Mouse (Mus musculus) lung, postnatal 0 days (tissue): ENCODE results near the gene Ets2. TPM values are rescaled to one million over a fixed set of nuclear protein-coding genes. Genes with fewer than 3 reads are reported as not detected.

Source experiments
- ATAC-seq: fragments of 200-750 bp; cut with Nextera tagmentation; 2 replicates; pipeline ENCODE4 v1.8.0; 2017; ENCODE audit warnings: moderate library complexity
- DNase-seq: peaks from one replicate; pipeline ENCODE4 v3.0.0-alpha.2; 2016; ENCODE audit warnings: low spot score
- H3K27ac ChIP-seq: fragments of 300-500 bp; sonication (generic); 2 replicates; pipeline ENCODE4 v1.5.1; 2014; ENCODE audit warnings: antibody characterized with exemption, mild to moderate bottlenecking, low read length, mixed read lengths
- H3K27me3 ChIP-seq: fragments of 300-500 bp; sonication (generic); replicated peaks from 2 replicates; pipeline ENCODE4 v1.6.1; 2014; ENCODE audit warnings: low read length, mixed read lengths; ENCODE audit not compliant: insufficient read depth
- H3K36me3 ChIP-seq: fragments of 300-500 bp; sonication (generic); 2 replicates; pipeline ENCODE4 v1.6.1; 2014; ENCODE audit warnings: low read length, mixed read lengths; ENCODE audit not compliant: insufficient read depth
- H3K4me1 ChIP-seq: fragments of 300-500 bp; sonication (generic); 2 replicates; pipeline ENCODE4 v1.6.1; 2014; ENCODE audit warnings: antibody characterized with exemption, low read depth, low read length, mixed read lengths; ENCODE audit not compliant: insufficient read depth
- H3K4me2 ChIP-seq: fragments of 300-500 bp; sonication (generic); replicated peaks from 2 replicates; pipeline ENCODE4 v1.6.1; 2014; ENCODE audit warnings: low read depth, mild to moderate bottlenecking, low read length, moderate library complexity, mixed read lengths
- H3K4me3 ChIP-seq: fragments of 300-500 bp; sonication (generic); 2 replicates; pipeline ENCODE4 v1.5.1; 2014; ENCODE audit warnings: low read depth, low read length
- H3K9ac ChIP-seq: fragments of 300-500 bp; sonication (generic); replicated peaks from 2 replicates; pipeline ENCODE4 v1.6.1; 2014; ENCODE audit warnings: low read depth, mild to moderate bottlenecking
- H3K9me3 ChIP-seq: fragments of 300-500 bp; sonication (generic); 2 replicates; pipeline ENCODE4 v1.6.1; 2016; ENCODE audit warnings: low read length, mixed read lengths
- CTCF ChIP-seq: IDR thresholded peaks from 2 replicates; pipeline ENCODE4 v1.5.1; 2016; ENCODE audit warnings: antibody characterized with exemption, mild to moderate bottlenecking
- EP300 ChIP-seq: IDR thresholded peaks from 2 replicates; pipeline ENCODE4 v1.6.1; 2016; ENCODE audit warnings: antibody characterized with exemption, mild to moderate bottlenecking, control low read depth
- WGBS: fragments of 180-500 bp; shearing (Covaris S2); extraction: QIAGEN DNeasy Blood & Tissue Kit; methylation state at CpG from one replicate; pipeline ENCODE4 v1.1.7; 2014; 5-methylcytosine and 5-hydroxymethylcytosine counted together
- polyA plus RNA-seq: library from polyadenylated mRNA; unstranded; fragments of >200 nt; fragmentation: Nextera tagmentation; extraction: Ambion mirVana; gene quantifications from 2 replicates; pipeline ENCODE4 v1.2.1, GENCODE M21; 2015

Ets2 gene
- polyA plus RNA-seq, 1 experiment from 2014 or later = 75.5 TPM

DNA sequence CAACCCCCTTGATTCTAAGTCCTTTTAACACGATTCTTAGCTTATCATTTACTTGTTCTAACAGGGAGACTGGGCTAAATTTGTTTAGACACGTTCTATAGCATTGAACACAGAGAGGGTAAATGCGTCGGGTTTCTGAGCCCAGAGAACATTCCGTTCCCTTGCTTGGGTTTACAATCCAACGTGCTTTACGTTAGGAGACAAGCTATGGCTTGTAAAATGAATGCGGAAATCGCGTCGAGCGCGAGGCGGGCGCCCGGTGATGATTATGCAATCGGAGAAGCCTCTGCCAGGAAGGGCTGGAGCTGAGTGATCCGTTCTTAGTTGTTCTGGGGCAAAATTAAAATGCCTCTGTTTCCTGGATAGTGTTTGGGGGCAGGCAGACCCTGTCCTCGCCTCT is 42.4 kb upstream of the Ets2 start:
- Histone ChIP-seq H3K27ac (peak overlapping the region; percentile 67), H3K4me1 (no peaks in the 10 kb centered on the region), H3K9me3 (no peaks in the 10 kb centered on the region), H3K4me2 (no peak overlapping the region), H3K36me3 (no peaks in the 10 kb centered on the region), H3K4me3 (no peak overlapping the region), H3K27me3 (no peaks in the 10 kb centered on the region), H3K9ac (no peak overlapping the region)
- TF ChIP-seq EP300 = peak; percentile 95
- TF ChIP-seq CTCF = no peak
- DNase-seq (peak; percentile 93), ATAC-seq (peak; percentile 85)
- WGBS = 49% methylated on average over 19 of the region's 19 CpGs

DNA sequence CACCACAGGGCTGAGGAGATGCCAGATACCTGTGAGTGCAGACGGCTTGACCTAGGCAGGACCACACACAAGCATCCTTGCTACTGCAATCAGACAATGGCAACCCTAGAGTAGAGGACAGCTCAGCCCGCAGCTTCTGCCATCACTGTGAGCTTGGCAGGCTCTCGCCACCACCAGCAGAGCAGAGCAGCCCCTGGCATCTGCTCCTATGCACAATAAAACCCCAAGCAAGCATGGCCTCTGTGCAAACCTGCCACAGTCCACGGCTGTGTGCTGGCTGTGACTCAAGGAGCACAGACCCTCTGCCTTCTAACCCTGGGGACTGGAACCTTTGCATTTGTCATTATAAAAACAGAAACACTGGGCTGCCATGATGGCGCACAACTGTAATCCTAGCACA is 41.0 kb upstream of the Ets2 start:
- no peaks in the 10 kb centered on the region for H3K36me3 ChIP-seq
- H3K27me3 ChIP-seq = no peaks in the 10 kb centered on the region
- TF ChIP-seq EP300 (no peak), CTCF (no peak)
- H3K27ac ChIP-seq = no peak overlapping the region
- no peak overlapping the region for H3K4me2 ChIP-seq
- no peaks in the 10 kb centered on the region for H3K9me3 ChIP-seq
- DNase-seq (no peak), ATAC-seq (no peak)
- H3K9ac ChIP-seq = no peak overlapping the region
- WGBS = 81% methylated on average over 5 of the region's 5 CpGs
- H3K4me3 ChIP-seq = no peak overlapping the region
- H3K4me1 ChIP-seq = no peaks in the 10 kb centered on the region

GRCm38 (mm10) chr16:95665472-95666131 is 36.3 kb upstream of the Ets2 start:
- DNase-seq = no peak

GRCm38 (mm10) chr16:95666288-95666687 is 35.6 kb upstream of the Ets2 start:
- Histone ChIP-seq H3K4me1 (no peaks in the 10 kb centered on the region), H3K36me3 (no peaks in the 10 kb centered on the region), H3K27ac (no peak overlapping the region), H3K4me2 (no peak overlapping the region), H3K4me3 (no peak overlapping the region), H3K9ac (no peak overlapping the region), H3K9me3 (no peaks in the 10 kb centered on the region), H3K27me3 (no peaks in the 10 kb centered on the region)
- ATAC-seq (no peak), DNase-seq (no peak)
- TF ChIP-seq CTCF (no peak), EP300 (no peak)
- 90% methylated on average over 10 of the region's 10 CpGs for WGBS

More at GRCm38 (mm10) chr16:95665472-95666131, 36.3 kb upstream of the Ets2 start:
- Histone ChIP-seq H3K36me3 (no peaks in the 10 kb centered on the region), H3K4me2 (no peak overlapping the region), H3K9ac (no peak overlapping the region), H3K27ac (no peak overlapping the region), H3K9me3 (no peaks in the 10 kb centered on the region), H3K4me3 (no peak overlapping the region), H3K4me1 (no peaks in the 10 kb centered on the region), H3K27me3 (no peaks in the 10 kb centered on the region)
- ATAC-seq = no peak
- TF ChIP-seq EP300 (no peak), CTCF (no peak)
- WGBS = 70% methylated on average over 6 of the region's 6 CpGs

DNA sequence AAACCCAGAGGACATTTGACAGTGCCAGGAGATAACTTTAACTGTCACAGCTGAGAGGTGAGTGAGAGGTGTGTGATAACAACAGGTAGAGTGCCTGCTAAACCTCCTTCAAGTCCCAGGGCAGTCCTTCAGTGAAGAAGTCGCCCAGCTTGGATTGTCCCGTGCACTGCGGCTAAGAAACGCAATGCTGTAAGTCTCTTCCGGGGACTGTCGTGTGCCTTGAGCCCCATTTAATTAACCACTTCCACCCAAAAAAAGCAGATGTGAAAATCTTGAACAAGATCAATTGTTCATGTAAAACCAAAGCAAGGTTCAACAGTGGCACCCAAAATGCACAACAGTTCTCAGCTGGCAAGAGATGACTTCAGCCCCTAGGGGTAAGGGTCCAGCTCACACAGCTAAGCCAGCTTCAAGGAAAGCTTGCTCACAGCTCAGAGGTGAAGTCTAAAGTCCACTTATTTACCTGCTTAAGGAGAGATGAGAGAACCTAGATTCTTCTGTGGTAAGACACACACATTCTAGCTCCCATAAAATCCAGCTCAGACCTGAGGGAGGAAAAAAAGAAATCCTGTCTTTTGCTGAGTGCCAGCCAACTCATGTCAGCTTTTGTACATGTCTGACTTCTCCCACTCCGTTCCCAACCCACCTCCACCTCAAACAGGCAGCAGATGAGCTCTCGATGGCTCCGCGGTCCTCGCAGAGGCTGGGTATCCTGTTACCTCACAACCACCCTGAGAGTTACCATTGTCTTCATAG is 34.3 kb upstream of the Ets2 start:
- DNase-seq (no peak), ATAC-seq (no peak)
- H3K9ac ChIP-seq = no peak overlapping the region
- H3K4me3 ChIP-seq = no peak overlapping the region
- H3K4me2 ChIP-seq = no peak overlapping the region
- no peak overlapping the region for H3K27ac ChIP-seq
- H3K36me3 ChIP-seq = no peaks in the 10 kb centered on the region
- no peaks in the 10 kb centered on the region for H3K9me3 ChIP-seq
- TF ChIP-seq EP300 (no peak), CTCF (no peak)
- H3K27me3 ChIP-seq = no peaks in the 10 kb centered on the region
- 51% methylated on average over 11 of the region's 11 CpGs for WGBS
- H3K4me1 ChIP-seq = no peaks in the 10 kb centered on the region

DNA sequence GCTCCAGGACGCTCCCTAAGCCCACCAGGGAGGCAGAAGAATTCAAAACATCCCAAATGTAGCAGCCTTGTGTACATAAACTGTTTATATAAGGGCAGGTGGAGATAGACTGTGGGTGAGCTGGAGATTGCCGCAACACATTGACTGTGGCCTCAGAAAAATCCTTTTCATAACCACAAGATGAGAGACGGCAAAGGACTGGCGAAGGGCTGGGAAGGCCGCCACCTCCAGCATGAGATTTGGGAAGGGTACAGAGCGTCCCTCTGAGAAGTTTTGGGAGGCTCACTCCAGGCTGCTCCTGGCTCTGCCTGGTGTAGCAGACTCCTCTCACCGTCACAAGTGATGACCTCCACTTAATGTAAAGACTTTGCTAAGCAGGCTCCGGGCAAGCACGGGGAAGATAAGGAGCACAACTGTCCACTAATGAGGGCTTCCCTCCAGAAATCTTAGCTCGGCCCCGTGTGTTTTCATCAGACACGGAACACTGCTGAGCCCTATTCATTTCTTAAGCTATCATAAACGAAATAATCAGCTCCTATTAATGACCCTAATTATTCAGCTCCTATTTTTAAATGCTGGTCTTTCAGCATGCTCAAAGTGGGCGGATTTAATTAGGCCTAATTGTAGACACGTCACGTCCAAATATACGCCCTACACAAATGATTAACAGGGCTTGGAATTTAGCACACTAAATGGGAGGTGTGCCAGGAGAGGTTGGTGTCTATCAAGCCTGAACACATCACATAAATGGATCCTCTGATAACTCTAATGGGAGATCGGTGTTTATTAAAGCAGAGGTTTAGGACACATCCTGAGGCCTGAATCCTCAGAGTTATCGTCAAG is 33.5 kb upstream of the Ets2 start:
- no peaks in the 10 kb centered on the region for H3K27me3 ChIP-seq
- no peak overlapping the region for H3K4me2 ChIP-seq
- H3K4me1 ChIP-seq = no peaks in the 10 kb centered on the region
- no peak overlapping the region for H3K27ac ChIP-seq
- no peaks in the 10 kb centered on the region for H3K9me3 ChIP-seq
- no peaks in the 10 kb centered on the region for H3K36me3 ChIP-seq
- ATAC-seq (no peak), DNase-seq (peak; percentile 6)
- TF ChIP-seq EP300 (no peak), CTCF (no peak)
- no peak overlapping the region for H3K4me3 ChIP-seq
- whole genome bisulfite sequencing = 49% methylated on average over 19 of the region's 19 CpGs
- no peak overlapping the region for H3K9ac ChIP-seq
